Mouse (Mus musculus): ENCODE data around the gene Urm1.
"Not testable (repeated sequence)": the region's sequence is repeated elsewhere in the genome, so short reads cannot be mapped to it uniquely, and the experiment has no call there.

The Urm1 gene

GRCm38 (mm10) chr2:29820025-29820817 is at the start of gene Urm1:
Gene Urm1 (plus strand): TSS chr2:29820075.
- DNase-seq (ENCODE audit: low read depth): no peak

GRCm38 (mm10) chr2:29770162-29770561 is 49.7 kb upstream of the Urm1 start:
- DNase-seq (ENCODE audit: low read depth): no peak

- DNase-seq (ENCODE audit: low read depth): peak; percentile 60
Observed at GRCm38 (mm10) chr2:29771611-29772461, 48.0 kb upstream of the Urm1 start.

- DNase-seq (ENCODE audit: low read depth): no peak
Observed at GRCm38 (mm10) chr2:29773323-29773722, 46.6 kb upstream of the Urm1 start.

- DNase-seq (ENCODE audit: low read depth): not testable (repeated sequence)
Observed at GRCm38 (mm10) chr2:29781256-29781655, 38.6 kb upstream of the Urm1 start.

GRCm38 (mm10) chr2:29784290-29784689 is 35.6 kb upstream of the Urm1 start:
- no peak for DNase-seq (ENCODE audit: low read depth)

- peak; percentile 90 for DNase-seq (ENCODE audit: low read depth)
Observed at GRCm38 (mm10) chr2:29787104-29787917, 32.6 kb upstream of the Urm1 start, which contains the start of gene Coq4. Gene Coq4 (plus strand): TSS chr2:29787493.

- peak; percentile 53 for DNase-seq (ENCODE audit: low read depth)
Observed at GRCm38 (mm10) chr2:29787937-29788681, 31.8 kb upstream of the Urm1 start, which contains the start of gene Trub2. Gene Trub2 (minus strand): TSS chr2:29788502.

- DNase-seq (ENCODE audit: low read depth): no peak
Observed at GRCm38 (mm10) chr2:29792772-29793487, 26.9 kb upstream of the Urm1 start.

GRCm38 (mm10) chr2:29802075-29802826 is 17.6 kb upstream of the Urm1 start, which contains the start of gene Slc27a4:
Gene Slc27a4 (plus strand): TSS chr2:29802634.
- peak; percentile 76 for DNase-seq (ENCODE audit: low read depth)

GRCm38 (mm10) chr2:29802827-29803201 is 17.1 kb upstream of the Urm1 start:
- DNase-seq (ENCODE audit: low read depth): no peak

- DNase-seq (ENCODE audit: low read depth): no peak
Observed at GRCm38 (mm10) chr2:29803400-29803831, 16.5 kb upstream of the Urm1 start.

GRCm38 (mm10) chr2:29815678-29816371 is 4.0 kb upstream of the Urm1 start:
- no peak for DNase-seq (ENCODE audit: low read depth)

- peak; percentile 79 for DNase-seq (ENCODE audit: low read depth)
Observed at GRCm38 (mm10) chr2:29817426-29818232, 2.2 kb upstream of the Urm1 start.

GRCm38 (mm10) chr2:29819363-29819762 is 512 bp upstream of the Urm1 start:
- no peak for DNase-seq (ENCODE audit: low read depth)

- DNase-seq (ENCODE audit: low read depth): no peak
Observed at GRCm38 (mm10) chr2:29826318-29826925, 6.5 kb downstream of the Urm1 start.

GRCm38 (mm10) chr2:29826926-29827708 is 7.2 kb downstream of the Urm1 start:
- DNase-seq (ENCODE audit: low read depth): peak; percentile 94
